Mouse (Mus musculus) embryonic facial prominence, embryonic 14.5 days (tissue): ENCODE results near the gene Hnrnpul2. TPM values are rescaled to one million over a fixed set of nuclear protein-coding genes. Genes with fewer than 3 reads are reported as not detected.

Source experiments
- ATAC-seq: fragments of 200-750 bp; cut with Nextera tagmentation; 2 replicates; pipeline ENCODE4 v1.8.0; 2017; ENCODE audit warnings: low read depth, moderate number of reproducible peaks, moderate TSS enrichment
- DNase-seq: peaks from one replicate; pipeline ENCODE4 v3.0.0-alpha.2; 2015; ENCODE audit warnings: low spot score
- H3K27ac ChIP-seq: fragments of 300-500 bp; sonication (generic); replicated peaks from 2 replicates; pipeline ENCODE4 v1.5.1; 2014; ENCODE audit warnings: low read depth, mild to moderate bottlenecking, low read length, moderate library complexity
- H3K27me3 ChIP-seq: fragments of 300-500 bp; sonication (generic); replicated peaks from 2 replicates; pipeline ENCODE4 v1.6.1; 2014; ENCODE audit warnings: low read length; ENCODE audit not compliant: control insufficient read depth, insufficient read depth
- H3K36me3 ChIP-seq: fragments of 300-500 bp; sonication (generic); 2 replicates; pipeline ENCODE4 v1.6.1; 2014; ENCODE audit warnings: low read length, mixed read lengths; ENCODE audit not compliant: control insufficient read depth, insufficient read depth
- H3K4me1 ChIP-seq: fragments of 300-500 bp; sonication (generic); 2 replicates; pipeline ENCODE4 v1.6.1; 2014; ENCODE audit warnings: antibody characterized with exemption, low read length; ENCODE audit not compliant: control insufficient read depth, insufficient read depth
- H3K4me2 ChIP-seq: fragments of 300-500 bp; sonication (generic); 2 replicates; pipeline ENCODE4 v1.6.1; 2014; ENCODE audit warnings: low read depth, mild to moderate bottlenecking, low read length, moderate library complexity, mixed read lengths
- H3K4me3 ChIP-seq: fragments of 300-500 bp; sonication (generic); 2 replicates; pipeline ENCODE4 v1.5.1; 2014; ENCODE audit warnings: low read depth, mild to moderate bottlenecking, low read length
- H3K9ac ChIP-seq: fragments of 300-500 bp; sonication (generic); 2 replicates; pipeline ENCODE4 v1.6.1; 2014; ENCODE audit warnings: low read depth, mild to moderate bottlenecking, low read length, moderate library complexity, mixed read lengths
- H3K9me3 ChIP-seq: fragments of 300-500 bp; sonication (generic); 2 replicates; pipeline ENCODE4 v1.6.1; 2016; ENCODE audit warnings: low read length; ENCODE audit not compliant: control insufficient read depth
- WGBS: fragments of 180-500 bp; shearing (Covaris S2); extraction: QIAGEN DNeasy Blood & Tissue Kit; methylation state at CpG from one replicate; pipeline ENCODE4 v1.1.7; 2014; 5-methylcytosine and 5-hydroxymethylcytosine counted together
- polyA plus RNA-seq: library from polyadenylated mRNA; unstranded; fragments of >200 nt; fragmentation: Nextera tagmentation; extraction: Ambion mirVana; gene quantifications from 2 replicates; pipeline ENCODE4 v1.2.1, GENCODE M21; 2014

Gene Hnrnpul2
- polyA plus RNA-seq, 1 experiment from 2014 or later: 9.2 TPM

DNA sequence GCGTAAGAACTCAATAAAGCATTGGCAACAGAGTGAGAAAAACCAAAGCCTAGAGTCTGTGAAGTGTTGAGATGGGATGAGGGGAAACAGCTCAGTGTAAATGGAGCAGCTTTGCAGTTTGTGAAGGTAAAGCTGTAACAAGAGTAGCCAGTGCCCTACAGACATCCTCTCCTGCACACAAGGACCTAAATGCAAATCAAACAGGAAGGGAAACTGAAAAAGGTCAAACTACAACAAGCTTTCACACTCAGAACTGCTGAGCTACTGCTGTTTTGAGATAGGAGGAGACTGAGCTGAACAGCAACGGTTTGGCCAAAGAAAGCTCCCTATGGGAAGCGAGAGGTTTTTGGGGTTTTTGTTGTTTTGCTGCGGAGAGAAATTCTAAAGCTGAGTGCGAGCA lies 13.0 kb upstream of the Hnrnpul2 start:
- WGBS: 97% methylated on average over 5 of the region's 5 CpGs
- no peak overlapping the region for H3K27ac ChIP-seq
- 0 out of 2 replicates have a peak, but pooled peaks cover 3% of the 10 kb centered on the region for H3K4me1 ChIP-seq
- H3K27me3 ChIP-seq: no peaks in the 10 kb centered on the region
- H3K4me2 ChIP-seq: no peak overlapping the region
- no peak for ATAC-seq
- H3K9me3 ChIP-seq: no peaks in the 10 kb centered on the region
- no peak overlapping the region for H3K4me3 ChIP-seq
- peaks cover 73% of the 10 kb centered on the region for H3K36me3 ChIP-seq
- no peak overlapping the region for H3K9ac ChIP-seq
- no peak for DNase-seq

DNA sequence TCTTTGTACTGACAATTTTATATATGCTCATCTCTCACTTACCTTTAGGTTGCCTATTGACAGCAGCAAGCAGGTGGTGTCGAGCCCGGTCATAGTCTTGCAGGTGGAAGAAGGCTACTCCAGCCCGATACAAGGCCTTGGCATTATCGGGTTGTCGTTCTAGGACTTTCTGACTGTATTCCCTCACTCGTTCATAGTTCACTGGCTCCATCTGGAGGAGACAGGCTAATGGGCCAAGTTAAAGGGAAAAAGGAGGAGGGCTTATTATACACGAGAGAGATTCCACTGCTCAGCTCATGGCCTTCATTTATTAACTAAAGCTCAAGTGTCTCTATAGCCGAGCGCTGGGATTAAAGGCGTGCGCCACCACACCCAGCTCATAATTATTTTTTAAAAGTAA lies 4.0 kb upstream of the Hnrnpul2 start:
- Histone ChIP-seq H3K9ac (no peak overlapping the region), H3K27ac (no peak overlapping the region), H3K4me3 (no peak overlapping the region), H3K27me3 (no peaks in the 10 kb centered on the region), H3K4me2 (no peak overlapping the region), H3K9me3 (no peaks in the 10 kb centered on the region), H3K4me1 (peaks cover 14% of the 10 kb centered on the region), H3K36me3 (peaks cover 60% of the 10 kb centered on the region)
- DNase-seq: no peak
- WGBS: 76% methylated on average over 11 of the region's 11 CpGs
- no peak for ATAC-seq

DNA sequence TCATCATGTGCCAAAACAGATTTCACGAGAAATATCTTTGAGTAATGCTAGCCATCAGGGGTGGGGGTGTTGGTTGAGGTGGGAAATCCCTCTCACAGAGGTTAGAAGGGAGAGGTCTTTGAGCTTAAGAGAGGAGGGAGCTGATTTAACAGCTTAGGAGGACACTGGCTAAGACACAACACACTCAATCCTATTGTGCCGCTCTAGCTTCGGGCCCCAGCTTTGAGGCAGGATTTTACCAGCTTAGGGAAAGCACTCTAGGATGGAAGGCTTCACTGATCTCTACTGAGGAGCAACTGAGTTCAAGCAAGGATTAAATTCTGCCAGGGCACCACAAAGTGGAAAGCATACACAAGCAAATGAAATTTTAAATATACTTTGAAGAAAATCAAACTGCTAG lies 2.8 kb upstream of the Hnrnpul2 start:
- peaks cover 50% of the 10 kb centered on the region for H3K36me3 ChIP-seq
- peak overlapping the region; percentile 92 for H3K4me2 ChIP-seq
- H3K4me3 ChIP-seq: peak overlapping the region; percentile 0; the same call in 1 of the 2 replicates
- DNase-seq: no peak
- no peaks in the 10 kb centered on the region for H3K27me3 ChIP-seq
- H3K27ac ChIP-seq: no peak overlapping the region
- ATAC-seq: no peak
- H3K9me3 ChIP-seq: no peaks in the 10 kb centered on the region
- peak overlapping the region; percentile 15; the same call in 1 of the 2 replicates for H3K9ac ChIP-seq
- peaks cover 18% of the 10 kb centered on the region for H3K4me1 ChIP-seq
- WGBS: 72% methylated on average over 3 of the region's 3 CpGs

DNA sequence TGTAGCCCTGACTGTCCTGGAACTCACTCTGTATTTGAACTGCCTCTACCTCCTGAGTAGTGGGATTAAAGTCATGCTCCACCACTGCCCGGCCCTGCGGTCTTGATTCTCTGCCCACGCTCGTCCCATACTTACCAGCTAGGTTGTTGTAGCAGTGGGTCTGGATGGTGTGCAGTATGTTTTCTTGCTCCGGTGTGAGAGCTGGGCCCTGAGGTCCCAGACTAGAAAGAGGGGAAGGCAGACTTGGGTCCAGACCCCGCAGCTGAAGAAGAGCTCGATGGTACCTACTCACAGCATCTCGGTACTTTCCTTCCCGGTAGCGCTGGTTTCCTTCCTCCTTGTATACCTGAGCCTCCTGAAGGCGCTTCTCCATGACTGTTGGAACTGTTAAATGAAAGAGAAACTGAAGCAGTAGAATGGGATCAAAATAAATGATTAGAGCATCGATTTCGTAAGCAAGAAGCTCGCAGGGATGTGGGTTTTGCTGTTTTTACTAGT lies 1.5 kb upstream of the Hnrnpul2 start:
- Histone ChIP-seq H3K9me3 (no peaks in the 10 kb centered on the region), H3K27ac (peak overlapping the region; percentile 99), H3K9ac (peak overlapping the region; percentile 96), H3K36me3 (peaks cover 44% of the 10 kb centered on the region), H3K4me1 (peaks cover 26% of the 10 kb centered on the region), H3K27me3 (no peaks in the 10 kb centered on the region), H3K4me3 (peak overlapping the region; percentile 97), H3K4me2 (peak overlapping the region; percentile 92)
- 21% methylated on average over 14 of the region's 14 CpGs for WGBS
- DNase-seq (no peak), ATAC-seq (no peak)

DNA sequence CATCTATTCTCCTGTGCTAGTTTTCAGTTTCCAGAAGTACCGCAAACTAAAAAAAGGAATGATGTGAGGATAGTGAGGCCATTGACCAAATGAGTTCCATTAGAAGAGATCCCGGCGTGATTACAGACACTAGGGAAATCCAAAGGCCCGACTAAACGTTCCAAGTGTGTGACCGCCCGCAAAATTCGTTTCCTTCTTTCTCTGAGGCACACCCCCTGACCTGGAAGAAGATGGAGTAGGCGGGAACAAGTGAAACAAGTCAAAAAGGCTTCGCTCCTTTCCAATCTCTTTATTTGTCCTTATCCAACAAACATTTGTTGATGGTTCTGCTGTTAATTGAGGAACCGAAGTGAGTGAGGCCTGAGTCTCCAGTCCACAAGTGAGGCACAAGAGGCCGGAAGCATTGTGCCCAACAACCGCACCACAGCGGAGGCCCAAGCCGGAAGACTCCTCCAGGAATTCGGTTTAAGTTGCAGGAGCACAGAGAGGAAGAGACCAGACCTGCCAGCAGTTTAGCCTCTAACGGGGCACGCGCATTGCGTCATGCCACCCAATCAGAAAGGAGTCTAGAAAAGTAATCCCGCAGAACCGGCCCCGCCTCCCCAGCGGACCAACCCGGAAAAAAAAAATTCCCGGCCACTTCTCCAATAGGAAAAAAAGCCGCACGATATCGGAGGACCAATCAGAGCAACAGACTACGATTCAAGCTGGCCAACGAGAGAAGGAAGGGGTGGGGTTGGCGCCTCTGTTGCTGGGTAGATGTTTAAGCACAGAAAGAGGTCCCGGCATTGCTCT lies 812 bp upstream of the Hnrnpul2 start, which contains the start of gene Ttc9c:
Gene Ttc9c, minus strand, starts transcription at position 533 of the 795 bp plus-strand sequence.
- Histone ChIP-seq H3K27me3 (no peaks in the 10 kb centered on the region), H3K4me2 (peak within 1 kb of the TSS; percentile 92), H3K9me3 (no peaks in the 10 kb centered on the region), H3K4me1 (peaks cover 26% of the 10 kb centered on the region), H3K36me3 (peaks cover 44% of the 10 kb centered on the region), H3K9ac (peak within 1 kb of the TSS; percentile 96), H3K27ac (peak within 1 kb of the TSS; percentile 99), H3K4me3 (peak within 1 kb of the TSS; percentile 97)
- WGBS: under 1% methylated on average over 33 of the region's 33 CpGs
- DNase-seq (peak; percentile 100), ATAC-seq (peak; percentile 93)

DNA sequence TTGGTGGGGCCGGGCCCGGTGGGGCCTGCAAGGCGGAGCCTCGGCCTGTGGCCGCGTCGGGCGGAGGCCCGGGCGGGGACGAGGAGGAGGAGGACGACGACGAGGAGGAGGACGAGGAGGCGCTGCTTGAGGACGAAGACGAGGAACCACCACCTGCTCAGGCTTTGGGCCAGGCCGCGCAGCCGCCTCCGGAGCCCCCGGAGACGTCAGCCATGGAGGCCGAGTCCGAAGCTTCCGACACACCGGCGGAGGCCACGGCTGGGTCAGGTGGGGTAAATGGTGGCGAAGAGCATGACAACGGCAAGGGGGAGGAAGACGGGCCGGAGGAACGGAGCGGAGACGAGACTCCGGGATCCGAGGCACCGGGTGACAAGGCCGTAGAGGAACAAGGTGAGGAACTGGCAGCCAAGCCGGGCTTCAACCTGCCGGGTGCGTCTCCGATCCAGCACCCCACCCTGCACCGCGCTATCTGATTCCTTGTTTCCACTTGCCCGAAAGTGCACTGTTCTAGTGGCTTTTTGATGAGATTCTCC lies 680 bp downstream of the Hnrnpul2 start:
- Histone ChIP-seq H3K4me3 (peak overlapping the region; percentile 97), H3K9ac (peak overlapping the region; percentile 96), H3K36me3 (peaks cover 44% of the 10 kb centered on the region), H3K9me3 (no peaks in the 10 kb centered on the region), H3K27ac (peak overlapping the region; percentile 99), H3K27me3 (no peaks in the 10 kb centered on the region), H3K4me1 (peaks cover 26% of the 10 kb centered on the region), H3K4me2 (peak overlapping the region; percentile 92)
- under 1% methylated on average over 38 of the region's 48 CpGs for WGBS
- DNase-seq (no peak), ATAC-seq (peak; percentile 1; the same call in 1 of the 2 replicates)

DNA sequence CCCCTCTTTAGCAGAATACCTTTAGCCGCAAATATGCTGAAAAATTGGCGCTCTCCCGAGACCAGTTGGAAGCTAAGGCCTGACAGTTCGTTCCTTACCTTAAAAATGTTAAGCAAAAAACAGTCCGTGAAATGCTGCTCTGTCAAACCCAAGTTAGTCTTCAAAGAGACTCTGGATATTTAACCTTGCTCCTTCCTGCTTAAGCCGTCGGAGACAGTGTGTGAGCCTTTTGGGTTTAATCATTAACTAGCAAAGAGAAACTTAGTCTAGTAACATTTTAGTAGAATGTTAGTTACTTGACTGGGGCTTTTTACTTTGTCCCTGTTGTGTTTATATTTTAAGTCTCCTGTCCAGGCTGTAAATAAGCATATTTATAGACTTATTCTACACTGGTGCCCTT lies 1.3 kb downstream of the Hnrnpul2 start:
- H3K4me3 ChIP-seq: peak overlapping the region; percentile 97
- H3K27ac ChIP-seq: peak overlapping the region; percentile 99; the same call in 1 of the 2 replicates
- WGBS: under 1% methylated on average over 7 of the region's 7 CpGs
- peaks cover 26% of the 10 kb centered on the region for H3K4me1 ChIP-seq
- peak overlapping the region; percentile 92 for H3K4me2 ChIP-seq
- ATAC-seq: no peak
- no peaks in the 10 kb centered on the region for H3K27me3 ChIP-seq
- H3K9me3 ChIP-seq: no peaks in the 10 kb centered on the region
- H3K9ac ChIP-seq: peak overlapping the region; percentile 96
- no peak for DNase-seq
- H3K36me3 ChIP-seq: peaks cover 44% of the 10 kb centered on the region

DNA sequence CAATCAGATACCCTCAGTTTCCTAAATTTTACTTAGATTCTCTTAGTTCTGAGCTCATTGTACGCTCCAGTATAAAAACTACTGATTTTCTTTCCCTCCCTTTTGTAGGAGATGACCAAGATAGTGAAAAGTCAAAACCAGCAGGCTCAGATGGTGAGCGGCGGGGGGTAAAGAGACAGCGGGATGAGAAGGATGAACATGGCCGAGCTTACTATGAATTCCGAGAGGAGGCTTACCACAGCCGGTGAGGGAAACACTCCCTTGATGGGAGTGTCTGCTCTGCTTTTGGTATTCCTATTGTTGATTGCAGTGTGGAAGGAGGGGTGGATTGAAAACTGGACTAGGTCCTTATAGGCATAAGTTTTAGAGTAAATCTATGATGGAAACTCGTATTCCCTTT lies 2.9 kb downstream of the Hnrnpul2 start:
- H3K9ac ChIP-seq: 0 out of 2 replicates have a peak overlapping the region, but pooled peaks have one; percentile 96
- no peak for DNase-seq
- peak overlapping the region; percentile 92 for H3K4me2 ChIP-seq
- H3K27ac ChIP-seq: no peak overlapping the region
- 76% methylated on average over 8 of the region's 8 CpGs for WGBS
- no peak for ATAC-seq
- no peaks in the 10 kb centered on the region for H3K9me3 ChIP-seq
- peaks cover 16% of the 10 kb centered on the region for H3K4me1 ChIP-seq
- H3K27me3 ChIP-seq: no peaks in the 10 kb centered on the region
- peaks cover 51% of the 10 kb centered on the region for H3K36me3 ChIP-seq
- peak overlapping the region; percentile 97 for H3K4me3 ChIP-seq
